Mouse (Mus musculus) large intestine, adult 2 months (tissue): ENCODE measurements at regions not wholly inside any gene's neighbourhood (a gene's known extent, or its start where the extent isn't known, plus 50 kb on each side); places are given as distances from the start of the nearest gene placed in this dataset.

Experiments used
- DNase-seq: peaks from one replicate; pipeline ENCODE4 v3.0.0-alpha.2; 2012; ENCODE audit warnings: low read depth, low spot score
- WGBS: fragments of 180-500 bp; shearing (Covaris S2); methylation state at CpG from one replicate; pipeline ENCODE4 v1.1.7; 2018; 5-methylcytosine and 5-hydroxymethylcytosine counted together

DNA sequence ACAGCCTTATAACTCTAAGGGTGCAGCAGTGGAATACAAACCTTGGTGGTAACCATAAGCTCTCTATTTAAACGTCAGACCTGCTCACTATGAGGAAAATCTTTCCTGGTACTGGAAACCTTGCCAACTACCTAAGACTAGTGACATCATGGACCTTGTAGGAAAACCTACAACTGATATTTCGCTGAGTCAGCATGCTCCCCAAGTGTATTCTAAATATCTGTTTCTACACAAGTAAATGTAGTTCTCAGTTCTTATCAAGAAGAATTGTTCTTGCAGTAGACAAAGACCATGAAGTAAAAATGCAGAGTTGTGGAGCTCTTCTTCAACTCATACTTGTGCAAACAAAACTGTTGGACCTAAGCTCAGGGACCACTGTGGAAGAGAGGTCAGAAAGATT, 280.9 kb downstream of the Isl1 start:
- no peak for DNase-seq
- 80% methylated on average over 2 of the region's 2 CpGs for WGBS

DNA sequence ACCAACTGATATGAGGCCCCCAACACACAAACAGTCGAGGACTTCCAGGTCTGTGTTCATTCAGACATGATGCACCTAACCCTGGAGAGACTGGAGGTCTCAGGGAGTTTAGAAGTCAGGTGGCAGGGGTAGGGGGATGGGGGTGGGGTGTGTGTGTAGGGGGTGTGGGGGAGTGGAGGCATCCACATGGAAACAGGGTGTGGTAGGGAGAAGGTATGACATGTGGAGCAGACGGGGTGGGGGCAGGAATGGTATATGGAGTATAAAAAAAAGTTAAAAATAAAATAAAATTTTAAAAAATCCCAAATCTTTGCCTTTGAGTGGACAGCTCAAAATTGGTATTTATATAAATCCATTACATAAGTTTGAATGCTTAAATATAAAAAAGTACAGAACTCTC, 282.3 kb downstream of the Isl1 start:
- WGBS, result 83% methylated on average over 2 of the region's 2 CpGs

DNA sequence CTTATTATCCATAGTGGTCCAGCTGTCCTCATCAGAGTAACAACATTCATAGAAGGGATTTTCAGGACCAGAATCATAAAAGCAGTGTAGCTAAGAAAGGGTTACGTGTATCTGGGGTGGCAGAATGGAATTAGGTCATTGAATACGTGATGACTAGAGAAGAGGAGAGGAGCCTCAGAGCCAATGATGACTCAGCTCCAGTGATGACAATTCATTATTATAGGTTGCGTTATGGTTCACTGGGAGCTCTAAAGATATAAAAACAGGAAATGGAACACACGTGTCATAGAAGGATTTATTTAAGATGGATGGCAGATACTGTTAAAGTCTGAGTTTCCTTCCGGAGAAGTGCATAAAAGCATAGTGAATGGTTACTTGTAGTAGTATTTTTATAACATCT, 291.6 kb downstream of the Isl1 start:
- DNase-seq, result no peak
- 37% methylated on average over 5 of the region's 5 CpGs for WGBS

More for the DNA sequence above, 282.3 kb downstream of the Isl1 start:
- DNase-seq, result no peak

DNA sequence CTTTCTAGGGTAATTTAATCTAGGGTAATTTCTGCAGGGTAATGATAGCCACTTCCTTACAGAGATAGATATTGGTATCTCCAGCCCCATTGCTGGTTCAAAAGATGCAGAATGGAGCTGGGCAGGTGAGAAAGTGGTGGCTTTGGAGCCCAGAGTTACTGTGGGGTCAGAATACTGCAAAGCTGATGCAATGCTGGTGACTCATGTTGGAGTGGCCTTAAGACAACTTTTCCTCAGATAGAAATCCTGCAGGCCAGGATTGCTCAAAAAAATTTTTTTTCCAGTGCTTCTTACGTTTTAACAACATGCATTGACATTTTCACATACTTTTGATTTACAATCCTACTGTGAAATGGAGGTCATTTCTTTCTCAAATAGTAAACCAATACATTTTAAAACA, 305.8 kb downstream of the Isl1 start:
- WGBS, result 63% methylated on average over 1 of the region's 1 CpGs
- DNase-seq, result no peak

DNA sequence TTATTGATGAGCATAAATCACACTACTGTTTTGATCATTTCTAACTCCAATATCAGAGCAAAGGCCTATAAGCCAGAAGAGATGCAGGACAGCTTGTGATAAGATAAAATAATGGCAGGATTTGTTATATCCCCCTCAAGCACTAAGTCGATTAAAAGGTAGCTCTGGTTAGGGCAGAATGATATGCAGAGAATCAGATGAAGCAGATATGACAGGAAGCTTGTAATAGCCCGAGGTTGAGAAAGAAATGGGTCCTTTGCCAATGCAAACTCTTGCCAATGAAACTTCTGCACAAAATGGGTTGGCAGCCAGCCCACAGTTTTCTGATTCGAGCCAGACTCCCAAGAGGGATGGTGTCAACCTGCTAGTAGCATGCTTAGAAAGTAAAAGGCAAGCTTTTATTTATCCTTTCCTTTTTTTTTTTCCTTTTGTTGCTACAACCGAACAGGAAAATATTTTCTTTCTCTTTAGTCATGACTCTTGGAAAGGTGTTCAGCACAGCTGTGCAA, 307.0 kb downstream of the Isl1 start:
- peak; percentile 2 for DNase-seq
- WGBS, result 13% methylated on average over 4 of the region's 4 CpGs

DNA sequence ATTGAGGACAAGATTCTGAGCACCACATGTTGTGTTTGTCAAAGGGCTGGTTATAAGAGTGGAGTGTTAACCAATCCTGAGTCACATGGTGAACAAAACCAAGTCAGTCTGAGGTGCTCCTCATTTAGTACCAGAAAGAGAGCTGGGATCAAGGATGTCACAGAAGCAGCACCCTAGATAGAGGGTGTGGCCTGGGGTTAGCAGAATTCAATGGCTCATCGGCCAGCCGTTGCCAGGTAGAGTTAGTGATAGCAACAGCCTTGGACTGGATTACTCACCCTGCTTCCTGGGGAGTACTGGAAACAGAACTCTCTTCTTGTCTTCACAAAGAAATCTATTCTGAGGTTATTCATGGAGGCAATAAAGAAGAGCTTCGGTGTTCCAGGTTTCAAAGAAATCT, 318.9 kb downstream of the Isl1 start:
- DNase-seq, result no peak
- WGBS, result 40% methylated on average over 3 of the region's 3 CpGs

DNA sequence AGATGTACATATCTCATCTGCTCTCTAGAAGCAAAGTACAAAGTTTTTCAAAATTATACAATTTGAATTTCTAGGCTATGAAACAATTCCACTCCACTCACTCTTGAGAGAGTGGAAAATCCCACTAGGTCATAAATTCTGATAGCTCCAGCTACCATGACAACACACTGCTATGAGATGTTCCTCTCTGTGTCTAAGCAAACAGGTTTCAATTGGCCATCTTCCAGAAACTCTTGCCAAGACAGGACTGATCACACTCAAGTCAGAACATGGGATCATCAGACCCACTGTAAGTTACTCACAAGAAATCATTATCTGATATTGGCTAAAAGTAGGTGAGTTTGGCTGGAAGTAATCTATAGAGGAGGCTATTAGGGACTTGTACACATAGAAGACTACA, 320.4 kb downstream of the Isl1 start:
- DNase-seq, result no peak

DNA sequence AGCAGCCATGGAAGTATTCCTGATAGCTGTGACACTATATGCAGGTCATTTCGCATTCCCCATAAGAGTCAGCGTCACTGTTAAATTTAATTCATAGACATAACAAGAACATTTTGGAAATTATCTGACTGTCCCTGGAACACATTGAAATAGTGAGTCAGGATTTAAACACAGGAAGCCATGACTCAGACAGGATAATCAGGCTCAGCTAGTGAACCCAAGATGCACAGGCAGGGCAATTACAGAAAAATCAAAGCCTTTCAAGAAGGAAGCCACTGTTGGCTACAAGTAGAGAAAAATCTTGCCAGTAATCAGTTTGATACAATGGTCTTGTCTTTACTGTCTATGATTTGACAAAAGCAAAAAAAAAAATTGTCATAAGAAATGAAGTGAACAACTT, 323.2 kb downstream of the Isl1 start:
- WGBS, result 96% methylated on average over 2 of the region's 2 CpGs
- DNase-seq, result no peak

DNA sequence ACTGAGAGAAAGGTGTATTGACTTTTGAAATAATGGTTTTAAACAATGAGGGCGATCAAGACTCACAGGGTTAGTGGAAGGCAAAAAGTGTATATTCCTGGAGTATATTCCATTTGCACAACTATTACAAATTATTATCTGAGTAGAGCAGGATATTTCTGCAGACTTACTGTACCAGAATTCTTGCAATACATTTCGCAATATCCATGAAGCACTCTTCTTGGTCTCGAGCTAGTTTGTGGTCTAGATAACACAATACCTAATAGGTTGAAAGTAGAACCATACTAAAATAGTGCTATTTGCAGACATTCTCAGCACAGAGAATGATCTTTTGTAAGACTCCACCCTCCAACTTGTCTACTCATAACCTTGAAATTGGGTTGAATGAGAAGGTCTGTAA, 323.8 kb downstream of the Isl1 start:
- WGBS, result 91% methylated on average over 3 of the region's 3 CpGs
- DNase-seq, result no peak

DNA sequence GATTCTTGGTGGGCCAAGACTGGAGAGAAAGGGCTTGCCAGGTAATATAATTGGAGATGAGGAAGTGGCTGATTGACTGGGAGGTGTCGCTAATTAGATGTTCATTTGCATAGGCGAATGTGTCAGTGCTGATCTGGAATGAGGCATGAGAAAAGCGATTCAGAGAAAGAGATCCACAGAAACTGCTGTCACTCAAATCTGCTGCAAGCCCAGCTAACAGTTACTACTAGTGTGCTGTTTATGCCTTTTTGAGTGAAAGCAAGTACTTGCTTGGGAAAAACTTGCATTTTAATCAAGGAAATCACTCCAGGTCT, 331.6 kb downstream of the Isl1 start:
- DNase-seq, result no peak
- 55% methylated on average over 3 of the region's 3 CpGs for WGBS

DNA sequence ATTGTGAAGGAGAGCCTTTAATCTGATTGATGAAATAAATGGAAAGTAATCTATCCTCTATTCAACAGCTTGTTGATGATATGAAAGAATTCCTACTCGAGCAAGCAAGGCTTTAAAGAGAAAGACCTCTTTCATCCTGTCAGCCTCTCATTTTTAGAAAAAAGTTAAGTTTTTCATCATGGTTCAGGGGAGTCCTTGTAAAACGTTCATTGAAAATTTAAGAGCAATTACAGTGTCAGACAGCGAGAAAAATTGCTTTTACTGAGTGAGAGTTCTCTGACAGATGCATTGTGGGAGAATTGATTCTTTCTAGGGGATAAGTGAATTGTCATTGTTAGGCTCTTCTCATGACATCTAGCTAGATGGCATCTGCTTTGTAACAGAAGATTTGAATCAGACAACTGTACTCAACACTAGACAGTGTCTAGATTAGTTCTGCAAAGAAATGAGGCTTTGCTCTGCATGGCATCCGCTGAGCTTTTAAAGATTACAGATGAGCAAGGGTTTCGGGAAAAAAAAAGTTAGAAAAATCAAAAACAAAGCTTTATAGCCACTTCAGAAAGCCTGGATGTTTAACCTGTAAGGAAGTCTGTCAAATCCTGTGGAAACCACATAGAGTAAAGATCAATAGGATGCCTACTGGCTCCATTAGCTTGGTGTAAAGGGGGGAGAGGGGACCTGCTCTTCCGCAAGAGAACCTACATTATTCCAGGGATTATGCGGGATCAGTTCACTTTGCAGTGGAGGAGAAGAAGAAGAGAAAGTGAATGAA, 332.2 kb downstream of the Isl1 start:
- WGBS, result 56% methylated on average over 7 of the region's 7 CpGs
- DNase-seq, result no peak
